Mouse (Mus musculus) kidney, adult 2 months (tissue): ENCODE measurements around the gene Ube2z. TPM values are rescaled to one million over a fixed set of nuclear protein-coding genes. Genes with fewer than 3 reads are reported as not detected.

ENCODE experiments used
- DNase-seq: peaks from one replicate; pipeline ENCODE4 v3.0.0; 2021
- H3K27ac ChIP-seq: fragments of 200-500 bp; 2 replicates; pipeline ENCODE4 v1.5.1; 2012; ENCODE audit warnings: low read depth, low read length, control low read depth, inconsistent platforms; ENCODE audit not compliant: insufficient read depth
- H3K27me3 ChIP-seq: fragments of 200-500 bp; replicated peaks from 2 replicates; pipeline ENCODE4 v1.6.1; 2012; ENCODE audit warnings: mild to moderate bottlenecking, moderate library complexity, low read length, inconsistent platforms; ENCODE audit not compliant: control insufficient read depth, insufficient read depth
- H3K36me3 ChIP-seq: fragments of 200-500 bp; 2 replicates; pipeline ENCODE4 v1.6.1; 2012; ENCODE audit warnings: mild to moderate bottlenecking, moderate library complexity, low read length, inconsistent platforms; ENCODE audit not compliant: control insufficient read depth, insufficient read depth
- H3K4me1 ChIP-seq: fragments of 200-500 bp; 2 replicates; pipeline ENCODE4 v1.6.1; 2011; ENCODE audit warnings: low read length; ENCODE audit not compliant: control insufficient read depth, insufficient read depth
- H3K4me3 ChIP-seq: fragments of 200-500 bp; 2 replicates; pipeline ENCODE4 v1.5.1; 2011; ENCODE audit warnings: mild to moderate bottlenecking, low read depth, low read length, control low read depth; ENCODE audit not compliant: insufficient read depth
- CTCF ChIP-seq: fragments of 200-500 bp; conservative IDR thresholded peaks from 2 replicates; pipeline ENCODE4 v1.5.1; 2011; ENCODE audit warnings: low read depth, mild to moderate bottlenecking, control low read depth, low read length, moderate library complexity, mixed read lengths; ENCODE audit not compliant: insufficient read depth, insufficient read length
- POLR2A ChIP-seq: fragments of 200-500 bp; IDR thresholded peaks from one replicate; pipeline ENCODE4 v1.6.1; 2011; ENCODE audit warnings: low read depth, low read length, control low read depth
- WGBS: fragments of 180-500 bp; shearing (Covaris S2); methylation state at CpG from one replicate; pipeline ENCODE4 v1.1.7; 2018; 5-methylcytosine and 5-hydroxymethylcytosine counted together
- polyA plus RNA-seq: library from polyadenylated mRNA; depleted of rRNA; stranded (reverse); fragments of >200 nt; gene quantifications from 2 replicates; pipeline ENCODE4 v1.2.3, GENCODE M21; 2012

Ube2z gene
- polyA plus RNA-seq, 1 experiment: 38.8 TPM

DNA sequence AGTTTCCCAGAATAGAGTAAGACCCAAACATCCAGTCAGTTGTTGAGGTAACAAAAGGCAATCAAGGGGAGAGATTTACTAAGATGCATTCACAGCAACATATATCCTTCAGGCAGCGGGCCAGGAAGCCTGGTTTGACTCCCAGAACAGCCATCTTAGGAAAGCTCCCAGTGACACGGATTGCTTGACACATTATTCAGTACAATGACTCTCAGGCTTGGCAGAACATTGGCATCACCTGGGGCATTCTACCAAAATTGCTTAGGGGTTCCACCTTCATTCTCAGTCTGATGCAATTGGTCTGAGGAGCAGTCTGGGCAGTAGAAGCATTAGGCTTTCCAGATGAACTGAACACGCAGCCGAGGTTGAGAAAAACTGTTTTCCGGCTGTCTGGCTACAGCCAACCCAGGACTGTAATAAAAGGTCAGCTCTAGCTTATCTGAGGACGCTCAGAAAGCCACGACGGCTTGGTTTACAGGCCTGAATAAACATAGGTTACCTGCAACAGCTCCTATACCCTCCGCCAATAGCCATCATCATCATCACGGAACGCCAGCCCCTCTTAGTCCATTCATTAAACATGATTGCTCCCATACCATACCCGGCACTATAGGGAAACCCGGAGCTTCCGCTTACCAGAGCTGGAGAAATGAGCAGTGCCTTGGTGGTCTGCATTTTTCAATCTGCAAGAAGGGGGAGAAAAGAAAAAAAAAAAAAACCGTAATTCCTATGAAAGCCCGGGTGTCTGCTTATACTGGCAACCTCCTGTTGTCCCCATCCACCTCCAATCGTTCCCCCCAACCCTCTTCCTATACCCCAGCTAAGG, 9.4 kb upstream of the Ube2z start:
- peak overlapping the region; percentile 96 for H3K27ac ChIP-seq
- peak overlapping the region; percentile 83 for H3K4me3 ChIP-seq
- WGBS: 5% methylated on average over 17 of the region's 17 CpGs
- no peaks in the 10 kb centered on the region for H3K27me3 ChIP-seq
- no peaks in the 10 kb centered on the region; the same call in 1 of the 2 replicates for H3K4me1 ChIP-seq
- H3K36me3 ChIP-seq: no peaks in the 10 kb centered on the region; the same call in 1 of the 2 replicates
- DNase-seq: peak; percentile 34
- TF ChIP-seq POLR2A (no peak), CTCF (no peak)

- H3K36me3 ChIP-seq: no peaks in the 10 kb centered on the region; the same call in 1 of the 2 replicates
- no peaks in the 10 kb centered on the region; the same call in 1 of the 2 replicates for H3K4me1 ChIP-seq
- DNase-seq: peak; percentile 51
- WGBS: 30% methylated on average over 9 of the region's 9 CpGs
- no peaks in the 10 kb centered on the region for H3K27me3 ChIP-seq
- H3K27ac ChIP-seq: no peak overlapping the region
- no peak for TF ChIP-seq POLR2A
- TF ChIP-seq CTCF: no peak
- H3K4me3 ChIP-seq: peak overlapping the region; percentile 2; the same call in 1 of the 2 replicates
Observed at GRCm38 (mm10) chr11:96073295-96073993, 8.3 kb upstream of the Ube2z start.

GRCm38 (mm10) chr11:96071013-96071412, 5.8 kb upstream of the Ube2z start:
- H3K4me1 ChIP-seq: no peaks in the 10 kb centered on the region; the same call in 1 of the 2 replicates
- no peak overlapping the region for H3K27ac ChIP-seq
- WGBS: 94% methylated on average over 1 of the region's 1 CpGs
- H3K36me3 ChIP-seq: no peaks in the 10 kb centered on the region; the same call in 1 of the 2 replicates
- H3K27me3 ChIP-seq: no peaks in the 10 kb centered on the region
- H3K4me3 ChIP-seq: no peak overlapping the region
- DNase-seq: no peak
- TF ChIP-seq CTCF (no peak), POLR2A (no peak)

GRCm38 (mm10) chr11:96070353-96070752, 5.2 kb upstream of the Ube2z start:
- DNase-seq: peak; percentile 54
- no peaks in the 10 kb centered on the region for H3K27me3 ChIP-seq
- 71% methylated on average over 7 of the region's 7 CpGs for WGBS
- H3K27ac ChIP-seq: no peak overlapping the region
- no peaks in the 10 kb centered on the region; the same call in 1 of the 2 replicates for H3K4me1 ChIP-seq
- no peaks in the 10 kb centered on the region; the same call in 1 of the 2 replicates for H3K36me3 ChIP-seq
- H3K4me3 ChIP-seq: no peak overlapping the region
- TF ChIP-seq POLR2A (no peak), CTCF (no peak)

DNA sequence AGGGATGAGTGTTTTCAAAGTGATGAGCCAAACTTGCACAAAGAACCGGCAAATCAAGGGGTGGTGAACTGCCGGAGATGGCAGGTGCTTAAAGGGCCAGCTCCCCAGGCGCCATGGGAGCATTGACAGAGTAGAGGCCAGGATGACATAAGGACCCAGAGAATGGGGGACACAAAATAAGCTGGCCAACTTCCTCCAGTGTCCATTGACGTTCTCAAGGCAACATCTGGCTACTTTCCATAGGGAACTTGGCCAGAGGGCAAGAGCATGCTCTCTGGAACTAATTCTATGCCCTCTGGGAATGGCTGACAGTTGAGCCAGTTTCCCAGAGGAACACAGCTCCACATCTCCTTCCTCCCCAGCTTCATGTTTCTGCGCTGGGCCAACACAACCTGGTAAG, 3.0 kb upstream of the Ube2z start:
- peaks cover 2% of the 10 kb centered on the region; the same call in 1 of the 2 replicates for H3K4me1 ChIP-seq
- no peak overlapping the region for H3K4me3 ChIP-seq
- TF ChIP-seq POLR2A: no peak
- TF ChIP-seq CTCF: no peak
- WGBS: 61% methylated on average over 5 of the region's 5 CpGs
- peak; percentile 40 for DNase-seq
- H3K27ac ChIP-seq: no peak overlapping the region
- H3K36me3 ChIP-seq: no peaks in the 10 kb centered on the region; the same call in 1 of the 2 replicates
- H3K27me3 ChIP-seq: no peaks in the 10 kb centered on the region

DNA sequence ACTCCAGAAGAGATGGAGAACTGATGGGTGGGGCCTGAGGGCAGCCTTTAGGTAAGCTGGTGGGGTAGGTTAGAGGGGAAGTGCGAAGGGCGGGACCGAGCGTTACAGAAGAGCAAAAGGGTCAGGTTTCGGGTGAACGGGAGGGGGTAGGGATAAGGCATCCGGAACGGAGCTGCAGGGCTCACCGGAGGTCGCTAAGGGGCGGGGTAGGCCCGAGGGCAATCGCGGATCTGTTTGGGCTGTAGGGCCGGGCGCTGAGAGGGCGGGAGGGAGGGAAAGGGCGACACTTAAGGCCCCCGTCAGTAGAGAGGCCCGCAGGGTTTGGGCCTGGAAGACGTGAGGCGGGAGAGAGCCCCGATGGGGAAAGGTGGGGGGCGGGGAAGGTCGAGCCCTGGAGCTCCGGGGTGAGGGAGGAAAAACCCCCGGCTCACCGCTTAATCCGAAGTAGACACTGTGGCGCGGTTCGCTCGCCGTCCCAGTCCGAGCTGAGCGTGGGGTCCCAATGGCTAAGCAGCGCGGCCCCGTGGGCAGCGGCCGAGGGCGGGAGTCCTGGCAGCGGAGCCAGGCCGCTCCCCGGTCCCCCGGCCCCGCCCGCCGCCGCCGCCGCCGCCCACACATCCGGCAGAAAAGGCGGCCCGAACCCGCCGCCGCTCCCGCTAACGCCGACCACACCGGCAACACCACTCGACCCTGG, 520 bp downstream of the Ube2z start:
- peaks cover 4% of the 10 kb centered on the region; the same call in 1 of the 2 replicates for H3K36me3 ChIP-seq
- H3K27ac ChIP-seq: peak overlapping the region; percentile 22
- peaks cover 2% of the 10 kb centered on the region; the same call in 1 of the 2 replicates for H3K4me1 ChIP-seq
- 1% methylated on average over 57 of the region's 64 CpGs for WGBS
- peak; percentile 30 for DNase-seq
- TF ChIP-seq POLR2A (no peak), CTCF (no peak)
- H3K4me3 ChIP-seq: peak overlapping the region; percentile 89
- H3K27me3 ChIP-seq: no peaks in the 10 kb centered on the region

DNA sequence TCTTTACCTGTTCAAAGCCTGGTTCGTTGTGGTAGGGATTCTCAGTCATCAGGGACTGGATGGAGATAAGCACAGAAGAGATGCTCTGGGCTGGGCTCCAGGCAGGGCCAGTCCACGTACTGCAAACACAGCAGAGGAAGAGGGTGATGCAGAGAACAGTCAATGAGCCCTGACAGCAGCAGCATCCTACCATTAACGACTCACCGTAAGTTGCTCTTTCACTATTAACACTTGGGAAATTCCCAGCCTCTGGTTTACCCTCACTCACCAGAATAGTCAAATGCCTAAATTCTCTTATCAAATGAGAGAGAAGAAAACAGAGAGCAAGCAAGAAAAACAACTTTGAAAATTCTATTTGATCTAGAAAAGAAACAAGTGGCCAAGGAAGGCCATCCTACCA, 6.9 kb downstream of the Ube2z start:
- no peak for TF ChIP-seq POLR2A
- no peak for TF ChIP-seq CTCF
- no peak overlapping the region for H3K4me3 ChIP-seq
- no peaks in the 10 kb centered on the region for H3K4me1 ChIP-seq
- no peaks in the 10 kb centered on the region for H3K27me3 ChIP-seq
- no peak overlapping the region for H3K27ac ChIP-seq
- peaks cover 12% of the 10 kb centered on the region for H3K36me3 ChIP-seq
- 85% methylated on average over 4 of the region's 4 CpGs for WGBS
- DNase-seq: no peak
